Mouse (Mus musculus) lung, postnatal 0 days (tissue): ENCODE data around the gene Mink1.

Experiments used
- CTCF ChIP-seq: IDR thresholded peaks from 2 replicates; pipeline ENCODE4 v1.5.1; 2016; ENCODE audit warnings: antibody characterized with exemption, mild to moderate bottlenecking
- EP300 ChIP-seq: IDR thresholded peaks from 2 replicates; pipeline ENCODE4 v1.6.1; 2016; ENCODE audit warnings: antibody characterized with exemption, mild to moderate bottlenecking, control low read depth

DNA sequence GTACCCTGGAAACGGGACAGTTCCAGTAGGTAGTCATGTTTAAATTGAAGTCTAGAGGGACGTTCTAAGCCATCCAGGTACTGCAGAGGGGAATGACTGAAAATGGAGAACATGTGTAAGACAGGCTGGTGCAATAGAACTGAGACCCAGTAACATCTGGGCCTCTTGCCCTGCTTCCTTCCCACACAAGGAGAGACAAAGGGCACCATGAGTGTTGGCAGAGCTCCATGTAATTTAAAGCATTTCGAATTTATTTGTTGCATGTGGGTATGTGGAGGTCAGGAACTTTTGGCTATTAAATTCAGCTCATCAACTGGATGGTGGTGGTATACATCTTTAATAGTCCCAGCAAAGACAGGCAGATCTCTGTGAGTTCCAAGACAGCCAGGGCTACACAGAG lies 19.5 kb downstream of the Mink1 start:
- TF ChIP-seq EP300, result no peak
- TF ChIP-seq CTCF, result no peak
